Mouse (Mus musculus) frontal cortex, postnatal 36 days (tissue): Measurements from ENCODE around the gene Pax3.

Experiments
- DNase-seq, 2 experiments: peaks; one replicate each; pipeline ENCODE4 v3.0.0; 2022; ENCODE audit warnings: low spot score in 2 of 2

Pax3 gene

GRCm38 (mm10) chr1:78060850-78061249 lies 136.1 kb downstream of the Pax3 start:
- no peak for DNase-seq

GRCm38 (mm10) chr1:78057939-78058338 lies 139.0 kb downstream of the Pax3 start:
- no peak for DNase-seq

GRCm38 (mm10) chr1:78053677-78054076 lies 143.3 kb downstream of the Pax3 start:
- no peak for DNase-seq
